Mouse (Mus musculus) Muller cell, postnatal 12 days (primary cell): ENCODE measurements around the gene Rabac1.

Experiments used
- DNase-seq: peaks from one replicate; pipeline ENCODE4 v3.0.0-alpha.2; 2015; ENCODE audit errors: inconsistent ontology term

The Rabac1 gene

GRCm38 (mm10) chr7:24930475-24930874 lies 42.1 kb downstream of the Rabac1 start:
- no peak for DNase-seq
